Mouse (Mus musculus): Measurements from ENCODE around the gene Cnot10. TPM values are rescaled to one million over a fixed set of nuclear protein-coding genes. Genes with fewer than 3 reads are reported as not detected.

Cnot10 gene
- total RNA-seq, 2 experiments from 2014 or later: 50.8 to 52.2 TPM

Other genes starting within 250 kb of the Cnot10 start
- gene Crtap, start 249.5 kb downstream of the Cnot10 start, total RNA-seq (2021): 10 to 100 TPM in 1 of 2 experiments, 1 to 10 TPM in 1; 8.7 to 10.4 TPM
- gene Glb1, start 239.1 kb downstream of the Cnot10 start, total RNA-seq (2021): 10 to 100 TPM; 32.2 to 34.3 TPM
- gene Tmppe, start 239.1 kb downstream of the Cnot10 start, total RNA-seq (2021): 1 to 10 TPM; 9.4 to 10.0 TPM
- not detected for gene Ccr4, start 135.3 kb downstream of the Cnot10 start, total RNA-seq (2021)
- gene C130032M10Rik, start 124.5 kb downstream of the Cnot10 start, total RNA-seq (2021): not detected
- gene Trim71, start 75.8 kb downstream of the Cnot10 start, total RNA-seq (2021): under 1 TPM; 0.26 TPM
- 100 to 1,000 TPM; 110 to 118 TPM for gene Dync1li1, start 48.6 kb upstream of the Cnot10 start, total RNA-seq (2021)
- gene Cmtm6, start 90.9 kb upstream of the Cnot10 start, total RNA-seq (2021): 10 to 100 TPM; 24.5 to 25.5 TPM
- gene Cmtm7, start 141.7 kb upstream of the Cnot10 start, total RNA-seq (2021): 1 to 10 TPM; 4.1 to 5.3 TPM
- gene Cmtm8, start 204.0 kb upstream of the Cnot10 start, total RNA-seq (2021): 1 to 10 TPM; 2.1 to 2.5 TPM

All from left cerebral cortex, postnatal 10 days (tissue).